Mouse (Mus musculus) retina, postnatal 7 days (tissue): ENCODE measurements around the gene Pparg.

Source experiments
- DNase-seq: peaks from one replicate; pipeline ENCODE4 v3.0.0-alpha.2; 2012; ENCODE audit warnings: low read depth, low spot score

Pparg gene

GRCm38 (mm10) chr6:115360776-115361605, at the start of gene Pparg:
TSS of gene Pparg (plus strand) at chr6:115360951.
- no peak for DNase-seq

DNA sequence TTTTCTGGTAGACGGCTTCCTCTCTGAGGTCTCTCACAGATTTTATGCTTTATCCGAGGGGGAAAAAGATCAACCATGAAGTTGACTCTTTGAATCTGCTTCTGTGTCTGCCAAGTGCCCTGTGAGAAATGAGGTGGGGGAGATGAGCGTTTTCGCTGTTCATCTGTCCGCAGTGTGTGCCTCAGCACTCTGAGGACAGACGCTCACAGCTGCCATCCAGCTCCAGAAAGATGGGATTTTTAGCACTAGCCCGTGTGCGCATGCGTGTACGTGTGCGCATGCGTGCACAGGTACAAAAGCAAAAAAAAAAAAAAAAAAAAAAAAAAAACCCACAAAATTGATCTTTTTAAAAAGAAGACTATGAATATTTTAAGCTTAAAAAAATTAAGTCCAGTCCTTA, 48.0 kb upstream of the Pparg start:
- no peak for DNase-seq

- DNase-seq, result no peak
Measured at GRCm38 (mm10) chr6:115313235-115313738, 47.5 kb upstream of the Pparg start.

GRCm38 (mm10) chr6:115313910-115314309, 46.8 kb upstream of the Pparg start:
- no peak for DNase-seq

GRCm38 (mm10) chr6:115315770-115316169, 45.0 kb upstream of the Pparg start:
- no peak for DNase-seq

DNA sequence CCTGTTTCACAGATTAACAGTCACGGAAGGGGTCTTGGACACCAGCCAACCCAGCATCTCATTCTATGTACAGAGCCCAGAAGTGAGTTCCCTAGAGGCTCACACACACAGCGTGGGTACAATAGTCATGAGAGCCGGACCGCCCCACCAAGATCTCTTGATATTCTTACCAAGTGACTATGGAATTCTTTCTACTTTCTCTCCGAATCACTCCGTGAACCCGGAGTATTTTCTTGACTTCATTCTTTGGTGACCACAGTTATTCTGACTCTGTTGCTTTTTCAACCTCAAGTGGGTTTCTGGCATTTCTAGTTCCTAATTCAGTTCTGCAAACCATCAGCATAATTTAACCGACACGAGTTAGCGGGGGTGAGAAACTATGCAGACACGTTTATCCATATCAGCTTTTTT, 43.9 kb upstream of the Pparg start:
- DNase-seq, result no peak

- DNase-seq, result no peak
Measured at GRCm38 (mm10) chr6:115318811-115319210, 41.9 kb upstream of the Pparg start.

- DNase-seq, result no peak
Measured at GRCm38 (mm10) chr6:115319686-115320085, 41.1 kb upstream of the Pparg start.

DNA sequence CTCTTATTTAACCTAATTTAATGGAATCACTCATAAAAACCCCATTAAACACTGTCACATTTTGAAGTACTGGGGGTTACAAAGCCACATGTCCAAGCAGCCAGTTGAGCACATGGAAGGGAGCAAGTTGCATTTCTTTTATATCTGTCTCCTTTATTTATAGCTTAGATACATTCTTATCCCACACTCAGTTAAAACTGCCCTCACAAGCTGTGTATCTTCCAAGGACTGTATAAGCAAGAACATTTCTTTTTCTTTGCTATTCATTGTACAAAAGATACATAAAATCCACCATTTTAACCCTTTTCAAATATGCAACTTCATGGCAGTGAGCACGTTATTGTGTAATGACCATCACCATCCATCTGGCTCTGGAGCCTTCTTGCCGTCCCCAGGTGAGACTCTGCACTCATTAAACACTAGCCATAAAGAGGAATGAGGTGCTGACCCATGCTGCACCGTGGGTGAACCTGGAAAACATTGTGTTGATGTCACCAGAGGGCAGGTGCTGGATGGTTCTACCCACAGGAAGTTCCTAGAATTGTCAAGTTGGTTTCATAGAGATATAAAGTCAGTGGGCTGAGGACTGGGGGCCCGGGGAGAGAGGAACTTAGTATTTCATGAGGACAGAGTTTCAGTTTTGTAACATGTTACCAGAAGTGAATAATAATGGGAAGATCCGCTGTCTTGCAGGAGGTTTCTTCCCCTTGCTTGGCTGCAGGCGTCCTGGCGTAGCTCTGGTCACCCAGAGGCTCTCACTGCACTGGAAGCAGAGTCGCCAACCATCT, 39.6 kb upstream of the Pparg start:
- no peak for DNase-seq

DNA sequence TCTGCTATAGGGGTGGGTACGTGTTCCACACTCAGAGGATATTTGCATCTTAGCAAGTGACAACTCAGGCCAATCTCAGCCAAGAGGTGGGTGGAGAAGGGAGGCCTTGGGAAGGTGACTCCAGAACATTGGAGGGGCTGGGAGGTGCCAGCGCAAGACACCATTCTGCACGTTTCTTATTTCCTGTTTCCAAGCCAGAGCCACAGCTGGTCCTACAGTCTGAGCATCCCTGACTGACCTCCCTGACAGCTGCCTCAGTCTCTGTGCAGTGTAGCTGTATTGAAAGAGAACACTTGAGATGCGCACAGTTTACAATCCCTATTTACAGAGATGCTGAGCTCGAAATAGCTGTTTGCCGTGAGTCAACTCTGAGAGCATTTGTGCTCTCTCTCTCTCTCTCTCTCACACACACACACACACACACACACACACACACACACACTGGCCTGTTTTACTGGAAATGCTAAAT, 38.8 kb upstream of the Pparg start:
- DNase-seq, result no peak

GRCm38 (mm10) chr6:115322956-115323355, 37.8 kb upstream of the Pparg start:
- no peak for DNase-seq

- no peak for DNase-seq
Measured at GRCm38 (mm10) chr6:115330964-115331363, 29.8 kb upstream of the Pparg start.

DNA sequence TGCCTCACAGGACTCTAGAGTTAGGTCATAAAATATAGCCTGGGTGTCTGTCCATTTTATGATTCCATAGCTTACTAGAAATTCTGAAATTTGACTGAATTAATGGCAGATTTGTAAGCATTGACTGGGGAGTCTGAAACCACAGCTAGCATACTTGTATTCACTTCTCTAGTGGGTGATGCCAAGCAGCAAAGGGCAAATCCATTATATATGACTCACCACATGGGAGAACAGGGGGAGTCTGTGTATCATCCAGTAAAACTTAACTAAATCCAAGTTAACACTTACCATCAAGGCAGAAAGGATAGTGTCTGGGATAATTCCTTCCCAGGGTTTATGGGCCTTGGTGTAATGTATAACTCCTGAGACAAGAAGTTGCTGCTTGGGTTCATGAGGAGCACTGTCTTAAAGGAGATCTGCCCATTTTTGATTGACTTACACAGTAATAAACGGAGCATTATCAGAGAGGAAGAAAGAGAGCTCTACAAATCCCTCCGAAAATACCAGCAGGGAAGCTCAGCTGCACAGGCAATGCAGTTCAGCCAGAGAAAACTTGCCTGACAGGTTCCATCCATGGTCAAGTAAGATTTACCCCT, 27.6 kb upstream of the Pparg start:
- DNase-seq, result no peak

DNA sequence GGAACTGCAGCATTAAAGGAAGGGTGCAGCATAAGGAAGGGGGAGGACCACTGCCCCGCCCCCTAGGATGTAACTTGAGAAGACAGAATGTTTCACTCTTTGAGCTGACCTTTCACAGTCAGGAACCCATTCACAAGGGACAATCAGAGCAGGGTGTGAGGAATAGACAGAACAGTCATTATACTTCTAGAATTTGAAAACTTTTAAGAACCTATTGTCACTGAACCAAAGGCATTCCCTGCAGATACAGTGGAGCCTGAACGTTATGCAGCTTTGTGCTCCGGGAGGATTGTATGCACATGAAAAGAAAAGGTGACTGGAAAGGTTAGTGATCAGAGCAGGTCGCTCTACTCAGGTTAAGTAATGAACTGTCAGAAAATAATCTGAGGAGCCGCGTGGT, 25.2 kb upstream of the Pparg start:
- DNase-seq, result no peak

- DNase-seq, result no peak
Measured at GRCm38 (mm10) chr6:115340084-115340483, 20.7 kb upstream of the Pparg start.

GRCm38 (mm10) chr6:115343096-115343495, 17.7 kb upstream of the Pparg start:
- DNase-seq, result no peak

DNA sequence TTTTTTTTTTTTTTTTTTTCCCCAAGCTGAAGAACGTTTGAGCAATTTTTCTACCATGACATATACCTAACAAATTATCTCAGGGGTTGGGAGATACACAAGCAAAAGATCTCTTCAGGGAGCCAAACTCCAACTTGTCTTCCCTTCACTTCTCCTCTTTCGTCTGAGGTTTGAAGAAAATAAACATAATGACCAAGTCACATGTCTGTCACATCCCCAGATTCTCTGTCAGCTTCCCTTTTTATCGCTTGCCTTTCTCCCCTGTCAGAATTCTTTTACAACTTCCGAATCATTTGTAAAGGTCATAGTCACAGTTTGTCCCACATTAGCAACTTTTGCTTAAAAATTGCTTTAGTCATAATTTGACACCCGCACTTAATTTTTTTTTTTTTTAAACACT, 17.2 kb upstream of the Pparg start:
- DNase-seq, result no peak

DNA sequence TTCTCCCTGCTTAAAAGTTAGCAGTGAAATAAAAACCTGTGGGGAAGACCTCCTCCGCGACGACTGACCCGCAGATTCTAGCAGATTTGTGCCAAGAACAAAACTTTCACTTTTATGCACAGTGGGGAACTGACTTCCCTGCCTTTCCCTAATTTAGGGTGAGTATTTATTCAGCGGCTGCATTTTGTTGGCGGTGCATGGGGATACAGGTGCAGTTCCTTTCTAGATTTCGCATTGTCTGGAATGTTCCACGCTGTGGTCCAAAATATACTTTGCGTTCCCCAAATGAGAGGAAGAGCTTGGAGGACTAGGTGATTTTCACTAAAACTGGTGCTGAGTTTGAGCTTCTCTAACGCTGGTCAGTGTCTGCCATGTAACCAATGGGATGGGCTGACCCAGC, 16.6 kb upstream of the Pparg start:
- no peak for DNase-seq

DNA sequence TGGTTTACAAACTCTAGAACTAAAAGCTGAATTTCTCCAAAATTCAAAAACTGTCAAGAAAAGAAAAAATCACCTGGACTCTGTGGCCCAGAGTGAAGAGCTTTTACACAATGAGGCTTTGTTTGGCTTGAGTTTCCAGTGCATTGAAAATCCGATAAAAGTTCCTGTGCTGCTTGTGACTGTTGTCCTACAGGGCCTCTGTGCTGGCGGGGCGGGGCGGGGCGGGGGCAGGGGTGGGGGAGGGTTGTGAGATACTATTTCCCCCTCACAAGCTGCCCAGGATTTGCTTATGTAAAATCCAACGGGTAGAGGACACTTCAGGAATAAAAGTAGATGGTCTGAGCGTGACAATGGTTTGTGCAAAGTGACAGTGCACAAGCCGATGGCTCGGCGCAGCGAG, 16.2 kb upstream of the Pparg start:
- DNase-seq, result no peak

GRCm38 (mm10) chr6:115345013-115345412, 15.7 kb upstream of the Pparg start:
- no peak for DNase-seq

DNA sequence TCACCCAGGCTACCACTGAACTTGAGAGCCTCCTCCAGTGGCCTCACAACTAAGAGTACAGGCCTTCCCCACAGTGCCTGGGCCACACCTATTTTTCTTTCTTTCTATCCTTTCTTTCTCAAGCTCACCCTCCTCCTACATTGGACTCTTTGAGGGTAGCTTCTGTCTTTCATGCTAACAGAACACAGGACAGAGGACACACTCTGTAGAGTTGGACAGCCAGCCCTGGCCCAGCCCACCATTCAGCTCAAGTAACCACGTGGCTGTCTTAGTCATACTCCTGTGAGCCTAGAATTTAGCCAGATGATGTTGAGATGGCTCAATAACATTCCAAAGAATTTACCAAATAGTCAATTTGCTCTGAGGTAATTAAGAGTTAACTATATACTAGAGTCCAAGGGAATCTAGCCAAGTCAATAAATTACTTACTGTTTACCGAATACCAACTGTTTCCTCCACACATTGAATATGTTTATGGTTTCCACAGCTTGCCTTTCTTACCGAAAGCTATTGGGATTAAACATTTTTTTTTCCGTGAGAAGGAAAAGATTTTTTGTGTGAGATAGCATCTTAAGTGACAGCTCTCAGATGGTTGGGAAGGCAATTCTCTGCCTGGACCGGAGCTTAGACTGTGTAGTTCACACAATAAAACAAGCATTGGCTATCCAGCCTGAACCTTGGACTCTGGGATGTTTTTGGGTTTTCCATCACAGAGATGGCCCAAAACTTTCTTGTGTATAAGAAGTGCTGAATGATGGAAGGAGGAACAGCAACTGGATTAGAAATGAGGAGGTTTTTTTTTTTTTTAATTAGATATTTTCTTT, 10.9 kb upstream of the Pparg start:
- no peak for DNase-seq
